Mouse (Mus musculus): ENCODE results near the gene Dnmt3l.
"Not testable (repeated sequence)": the region's sequence is repeated elsewhere in the genome, so short reads cannot be mapped to it uniquely, and the experiment has no call there.

DNA sequence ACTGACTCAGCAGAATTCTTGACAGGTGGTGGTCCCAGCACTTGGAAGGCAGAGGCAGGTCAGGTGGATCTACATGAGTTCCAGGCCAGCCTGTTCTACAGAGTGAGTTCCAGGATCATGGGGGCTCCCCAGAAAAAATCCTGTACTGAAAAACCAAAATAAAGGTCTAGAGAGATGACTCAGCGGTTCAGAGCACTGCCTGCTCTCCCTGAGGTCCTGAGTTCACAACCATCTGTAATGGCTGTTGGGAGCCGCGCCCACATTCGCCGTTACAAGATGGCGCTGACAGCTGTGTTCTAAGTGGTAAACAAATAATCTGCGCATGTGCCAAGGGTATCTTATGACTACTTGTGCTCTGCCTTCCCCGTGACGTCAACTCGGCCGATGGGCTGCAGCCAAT is 21.8 kb upstream of the Dnmt3l start:
- TF ChIP-seq EP300, CTCF (IDR thresholded peaks at IDR 0.05; ENCODE audit: low read depth): not testable (repeated sequence)
